In the genomic region with DNA sequence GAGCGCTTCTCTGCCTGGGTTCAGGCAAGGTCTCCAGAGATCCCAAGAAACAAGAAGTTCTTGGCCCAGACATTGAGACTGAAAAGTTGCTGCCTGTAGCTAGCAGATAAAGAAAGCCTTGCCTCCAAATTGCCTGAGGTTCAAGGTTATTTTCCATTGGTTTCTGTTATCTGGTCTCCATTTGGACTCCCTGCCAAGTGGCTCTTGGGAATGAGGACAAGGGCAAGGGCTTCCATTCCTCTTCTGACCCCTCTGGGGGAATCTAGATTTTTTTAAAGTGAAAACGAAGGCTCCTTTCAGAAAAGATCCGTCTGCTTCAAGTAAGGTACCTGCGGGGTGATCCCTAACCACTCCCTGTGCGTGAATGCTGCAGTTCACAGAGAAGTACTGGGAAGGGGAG, we compare ENCODE assay signal across 22 mouse cellular contexts.
A peak's percentile ranks its signal among the peaks of the same experiment; 100 is the strongest.
DNase-seq lines count a peak whose midpoint lies in the region; ATAC-seq and TF ChIP-seq lines count a peak whose summit lies in the region.
"Had no signal": no experiment of that assay in that cellular context is flagged by ENCODE, and none has a peak within 500 bp of the region (broad histone marks: within the 10 kb centered on the region; RNA-seq: fewer than 3 reads in every experiment).

No protein-coding gene starts in this region.

- no peak overlapping the region for H3K27ac ChIP-seq in heart, embryonic 11.5 days (ENCODE audit: low read depth, low read length)
- peak overlapping the region; percentile 10 for H3K27ac ChIP-seq in testis, adult 2 months (ENCODE audit: control insufficient read depth, insufficient read depth, low read depth, low read length)
- 0 out of 2 replicates have a peak overlapping the region, but pooled peaks have one; percentile 24 for H3K27ac ChIP-seq in heart, embryonic 13.5 days (replicated peaks)
- H3K27ac ChIP-seq in stomach, postnatal 0 days (replicated peaks) = no peak overlapping the region
- H3K27ac ChIP-seq: embryonic facial prominence, embryonic 13.5 days; forebrain, embryonic 12.5 days; hindbrain, embryonic 13.5 days; kidney, postnatal 0 days; limb, embryonic 15.5 days; macrophage; neural tube, embryonic 15.5 days had no signal

- TF ChIP-seq EP300 in stomach, postnatal 0 days (optimal IDR thresholded peaks at IDR 0.05) = no peak

- H3K4me1 ChIP-seq in heart, embryonic 11.5 days (ENCODE audit: control insufficient read depth, insufficient read depth, low read length) = peaks cover 5% of the 10 kb centered on the region
- no peaks in the 10 kb centered on the region for H3K4me1 ChIP-seq in testis, adult 2 months (ENCODE audit: control insufficient read depth, insufficient read depth, low read length)
- peaks cover 9% of the 10 kb centered on the region for H3K4me1 ChIP-seq in heart, embryonic 13.5 days
- H3K4me1 ChIP-seq in stomach, postnatal 0 days (replicated peaks; ENCODE audit: control insufficient read depth, insufficient read depth) = no peaks in the 10 kb centered on the region
- H3K4me1 ChIP-seq: embryonic facial prominence, embryonic 13.5 days; forebrain, embryonic 12.5 days; hindbrain, embryonic 13.5 days; limb, embryonic 15.5 days; neural tube, embryonic 15.5 days had no signal

- TF ChIP-seq CTCF in testis, adult 2 months (IDR thresholded peaks at IDR 0.05; ENCODE audit: control insufficient read depth, insufficient read depth, insufficient replicate concordance, low read depth, low read length) = no peak
- no peak for TF ChIP-seq CTCF in stomach, postnatal 0 days (IDR thresholded peaks at IDR 0.05; ENCODE audit: low read depth)

- no peak for ATAC-seq in heart, embryonic 11.5 days (replicated peaks; ENCODE audit: insufficient number of reproducible peaks, low FRiP score, low TSS enrichment)
- no peak for ATAC-seq in heart, embryonic 13.5 days (ENCODE audit: extremely low read depth, insufficient number of reproducible peaks, low FRiP score, low TSS enrichment)
- ATAC-seq in stomach, postnatal 0 days (ENCODE audit: low FRiP score, low TSS enrichment) = no peak

- peak; percentile 14 to 33 for DNase-seq in heart, adult 9 months (ENCODE audit: low spot score in 2 of 2)
- DNase-seq in testis, postnatal 10 days (ENCODE audit: low spot score) = no peak
- DNase-seq in testis, postnatal 14 days (ENCODE audit: low spot score) = peak; percentile 79
- no peak for DNase-seq in stomach, postnatal 0 days (ENCODE audit: low spot score)
- DNase-seq in MN1 (ENCODE audit: low spot score) = no peak
- DNase-seq: cerebellum, adult 18-20 months; cerebellum, postnatal 14 days; kidney, adult 11 months; left cerebral cortex, postnatal 4 days; thymus, postnatal 25 days had no signal

- H3K9me3 ChIP-seq in heart, embryonic 11.5 days (replicated peaks; ENCODE audit: control insufficient read depth, low read length) = no peaks in the 10 kb centered on the region
- no peaks in the 10 kb centered on the region for H3K9me3 ChIP-seq in heart, embryonic 13.5 days
- H3K9me3 ChIP-seq in stomach, postnatal 0 days (ENCODE audit: control insufficient read depth, low read length) = no peaks in the 10 kb centered on the region
- H3K9me3 ChIP-seq: embryonic facial prominence, embryonic 13.5 days; forebrain, embryonic 12.5 days; hindbrain, embryonic 13.5 days; limb, embryonic 15.5 days; neural tube, embryonic 15.5 days had no signal

- H3K9ac ChIP-seq in heart, embryonic 11.5 days (ENCODE audit: low read depth, low read length) = no peak overlapping the region
- no peak overlapping the region for H3K9ac ChIP-seq in heart, embryonic 13.5 days
- H3K9ac ChIP-seq in stomach, postnatal 0 days (ENCODE audit: low read length) = no peak overlapping the region
- H3K9ac ChIP-seq: embryonic facial prominence, embryonic 13.5 days; forebrain, embryonic 12.5 days; hindbrain, embryonic 13.5 days; limb, embryonic 15.5 days; neural tube, embryonic 15.5 days had no signal

- H3K4me3 ChIP-seq in heart, embryonic 11.5 days (ENCODE audit: low read depth, low read length) = no peak overlapping the region
- no peak overlapping the region for H3K4me3 ChIP-seq in testis, adult 2 months (ENCODE audit: control insufficient read depth, low read depth, low read length)
- no peak overlapping the region for H3K4me3 ChIP-seq in heart, embryonic 13.5 days
- no peak overlapping the region for H3K4me3 ChIP-seq in stomach, postnatal 0 days (ENCODE audit: low read depth, low read length)
- H3K4me3 ChIP-seq: embryonic facial prominence, embryonic 13.5 days; erythroblast, embryonic 14.5 days; forebrain, embryonic 12.5 days; hindbrain, embryonic 13.5 days; limb, embryonic 15.5 days; neural tube, embryonic 15.5 days had no signal

- no peak for TF ChIP-seq POLR2A in testis, adult 2 months (IDR thresholded peaks at IDR 0.05; ENCODE audit: control insufficient read depth, low read depth, low read length)

- no peaks in the 10 kb centered on the region for H3K36me3 ChIP-seq in heart, embryonic 11.5 days (ENCODE audit: control insufficient read depth, insufficient read depth, low read length)
- no peaks in the 10 kb centered on the region for H3K36me3 ChIP-seq in testis, adult 2 months (ENCODE audit: control insufficient read depth, insufficient read depth, low read length)
- H3K36me3 ChIP-seq in heart, embryonic 13.5 days = no peaks in the 10 kb centered on the region
- no peaks in the 10 kb centered on the region for H3K36me3 ChIP-seq in stomach, postnatal 0 days (ENCODE audit: control insufficient read depth, insufficient read depth, low read length)
- H3K36me3 ChIP-seq: embryonic facial prominence, embryonic 13.5 days; forebrain, embryonic 12.5 days; hindbrain, embryonic 13.5 days; limb, embryonic 15.5 days; neural tube, embryonic 15.5 days had no signal

- 61% methylated on average over 5 of the region's 5 CpGs for WGBS in heart, embryonic 11.5 days (ENCODE audit: insufficient replicate concordance)
- WGBS in heart, embryonic 13.5 days = 64% methylated on average over 5 of the region's 5 CpGs
- 88% methylated on average over 5 of the region's 5 CpGs for WGBS in stomach, postnatal 0 days

- H3K27me3 ChIP-seq in heart, embryonic 11.5 days (ENCODE audit: control insufficient read depth, insufficient read depth, low read length) = no peaks in the 10 kb centered on the region
- H3K27me3 ChIP-seq in testis, adult 2 months (ENCODE audit: control insufficient read depth, insufficient read depth, low read length) = no peaks in the 10 kb centered on the region
- H3K27me3 ChIP-seq in heart, embryonic 13.5 days (replicated peaks) = no peaks in the 10 kb centered on the region
- no peaks in the 10 kb centered on the region for H3K27me3 ChIP-seq in stomach, postnatal 0 days (ENCODE audit: control insufficient read depth, insufficient read depth, low read length)
- H3K27me3 ChIP-seq: embryonic facial prominence, embryonic 13.5 days; forebrain, embryonic 12.5 days; hindbrain, embryonic 13.5 days; limb, embryonic 15.5 days; neural tube, embryonic 15.5 days had no signal

- H3K4me2 ChIP-seq in heart, embryonic 11.5 days = no peak overlapping the region
- no peak overlapping the region for H3K4me2 ChIP-seq in heart, embryonic 13.5 days
- no peak overlapping the region for H3K4me2 ChIP-seq in stomach, postnatal 0 days (replicated peaks; ENCODE audit: low read depth)
- H3K4me2 ChIP-seq: embryonic facial prominence, embryonic 13.5 days; forebrain, embryonic 12.5 days; hindbrain, embryonic 13.5 days; limb, embryonic 15.5 days; midbrain, embryonic 11.5 days; neural tube, embryonic 15.5 days had no signal

Comparison
In these comparisons a context has a peak if more than half of its experiments do, and no peak if none do; other contexts are left out.
1. DNase-seq: peak in heart, adult 9 months (2 of 2) and testis, postnatal 14 days (single experiment); none in testis, postnatal 10 days (single experiment), stomach, postnatal 0 days (single experiment) and MN1 (single experiment).
2. H3K27ac ChIP-seq: peak in testis, adult 2 months (single experiment) and heart, embryonic 13.5 days (single experiment); none in heart, embryonic 11.5 days (single experiment) and stomach, postnatal 0 days (single experiment).